ENCODE assay signal across 8 mouse cellular contexts in genomic region chr16:43980110-43980609, GRCm38 (mm10). TPM values are rescaled to one million over a fixed set of nuclear protein-coding genes. Genes with fewer than 3 reads are reported as not detected.
DNase-seq lines count a peak whose midpoint lies in the region; ATAC-seq and TF ChIP-seq lines count a peak whose summit lies in the region.

No protein-coding gene starts in this region.

- H3K27me3 ChIP-seq in hindbrain, embryonic 13.5 days, result peaks cover 38% of the 10 kb centered on the region
- 0 out of 2 replicates have a peak, but pooled peaks cover 5% of the 10 kb centered on the region for H3K27me3 ChIP-seq in midbrain, embryonic 15.5 days (replicated peaks)

- H3K9ac ChIP-seq in hindbrain, embryonic 13.5 days, result peak overlapping the region; percentile 78
- H3K9ac ChIP-seq in midbrain, embryonic 15.5 days, result peak overlapping the region; percentile 63

- H3K36me3 ChIP-seq in hindbrain, embryonic 13.5 days, result no peaks in the 10 kb centered on the region
- H3K36me3 ChIP-seq in midbrain, embryonic 15.5 days (replicated peaks), result no peaks in the 10 kb centered on the region

- DNase-seq in left cerebral cortex, adult 2 months (ENCODE audit: extremely low spot score in 1 of 2, low spot score in 2 of 2), result no peak
- DNase-seq in left cerebral cortex, postnatal 4 days, result no peak
- no peak for DNase-seq in left cerebral cortex, adult 8-10 months (ENCODE audit: low spot score in 2 of 2)
- no peak for DNase-seq in adrenal gland, adult (ENCODE audit: inconsistent age in 2 of 2, low spot score in 1 of 2)
- no peak for DNase-seq in lung, postnatal 25 days (ENCODE audit: low spot score)

- no peaks in the 10 kb centered on the region for H3K9me3 ChIP-seq in hindbrain, embryonic 13.5 days
- no peaks in the 10 kb centered on the region for H3K9me3 ChIP-seq in midbrain, embryonic 15.5 days

- 31% methylated on average over 9 of the region's 9 CpGs for WGBS in hindbrain, embryonic 13.5 days
- 26% methylated on average over 9 of the region's 9 CpGs for WGBS in midbrain, embryonic 15.5 days

- peak overlapping the region; percentile 92 for H3K4me3 ChIP-seq in left cerebral cortex, adult 2 months
- H3K4me3 ChIP-seq in hindbrain, embryonic 13.5 days, result peak overlapping the region; percentile 76
- H3K4me3 ChIP-seq in midbrain, embryonic 15.5 days, result peak overlapping the region; percentile 92

- peaks cover 4% of the 10 kb centered on the region; the same call in 1 of the 2 replicates for H3K4me1 ChIP-seq in hindbrain, embryonic 13.5 days (replicated peaks)
- peaks cover 18% of the 10 kb centered on the region for H3K4me1 ChIP-seq in midbrain, embryonic 15.5 days

- ATAC-seq in common myeloid progenitor, adult 5-6 weeks (replicated peaks; ENCODE audit: low read depth, poor library complexity, severe bottlenecking), result peak; percentile 8; the same call in 1 of the 2 replicates
- no peak for ATAC-seq in hindbrain, embryonic 13.5 days (ENCODE audit: low FRiP score)
- peak; percentile 21; the same call in 1 of the 2 replicates for ATAC-seq in midbrain, embryonic 15.5 days (replicated peaks)

- peak overlapping the region; percentile 99 for H3K4me2 ChIP-seq in hindbrain, embryonic 13.5 days
- peak overlapping the region; percentile 99 for H3K4me2 ChIP-seq in midbrain, embryonic 15.5 days

- intact Hi-C loops in left cerebral cortex, adult 2 months (cut with DNase I), result no loop called here
- intact Hi-C loops in left cerebral cortex, postnatal 4 days (cut with DNase I), result no loop called here

- no peak for TF ChIP-seq CTCF in left cerebral cortex, adult 2 months (IDR thresholded peaks at IDR 0.05)

- peak overlapping the region; percentile 69 for H3K27ac ChIP-seq in left cerebral cortex, adult 2 months
- H3K27ac ChIP-seq in hindbrain, embryonic 13.5 days, result no peak overlapping the region
- H3K27ac ChIP-seq in midbrain, embryonic 15.5 days, result no peak overlapping the region

RNA-seq across cellular contexts. Expression of gene Zdhhc23, which starts 0.6 kb away (rescaled TPM):
- 10 to 100 TPM; 27.0 to 28.2 TPM for total RNA-seq in left cerebral cortex, adult 2 months (2021)
- total RNA-seq in left cerebral cortex, postnatal 4 days (2021), result 10 to 100 TPM; 26.1 to 26.7 TPM
- 1.3 and 2.1 TPM in 2 replicates for total RNA-seq in common myeloid progenitor, adult 5-6 weeks (2017)
- 1.7 and 1.8 TPM in 2 replicates for polyA plus RNA-seq in hindbrain, embryonic 13.5 days (2015; fragmentation: Nextera tagmentation; extraction: Ambion mirVana)
- 3.3 and 3.7 TPM in 2 replicates for polyA plus RNA-seq in midbrain, embryonic 15.5 days (2015; fragmentation: Nextera tagmentation; extraction: Ambion mirVana)
- 10 to 100 TPM; 23.8 to 26.2 (median 25.3) TPM for total RNA-seq in left cerebral cortex, adult 8-10 months (2022)

RNA-seq across cellular contexts. Expression of gene Qtrt2, which starts 53.6 kb away (rescaled TPM):
- total RNA-seq in left cerebral cortex, adult 2 months (2021), result 10 to 100 TPM; 36.7 to 37.7 TPM
- 10 to 100 TPM; 32.9 to 35.3 TPM for total RNA-seq in left cerebral cortex, postnatal 4 days (2021)
- 47.0 and 61.5 TPM in 2 replicates for total RNA-seq in common myeloid progenitor, adult 5-6 weeks (2017)
- polyA plus RNA-seq in hindbrain, embryonic 13.5 days (2015; fragmentation: Nextera tagmentation; extraction: Ambion mirVana), result 20.5 and 22.2 TPM in 2 replicates
- 17.2 and 18.1 TPM in 2 replicates for polyA plus RNA-seq in midbrain, embryonic 15.5 days (2015; fragmentation: Nextera tagmentation; extraction: Ambion mirVana)
- 10 to 100 TPM; 33.7 to 37.4 (median 35.8) TPM for total RNA-seq in left cerebral cortex, adult 8-10 months (2022)
